ENCODE assay signal across 9 mouse cellular contexts in the genomic region with DNA sequence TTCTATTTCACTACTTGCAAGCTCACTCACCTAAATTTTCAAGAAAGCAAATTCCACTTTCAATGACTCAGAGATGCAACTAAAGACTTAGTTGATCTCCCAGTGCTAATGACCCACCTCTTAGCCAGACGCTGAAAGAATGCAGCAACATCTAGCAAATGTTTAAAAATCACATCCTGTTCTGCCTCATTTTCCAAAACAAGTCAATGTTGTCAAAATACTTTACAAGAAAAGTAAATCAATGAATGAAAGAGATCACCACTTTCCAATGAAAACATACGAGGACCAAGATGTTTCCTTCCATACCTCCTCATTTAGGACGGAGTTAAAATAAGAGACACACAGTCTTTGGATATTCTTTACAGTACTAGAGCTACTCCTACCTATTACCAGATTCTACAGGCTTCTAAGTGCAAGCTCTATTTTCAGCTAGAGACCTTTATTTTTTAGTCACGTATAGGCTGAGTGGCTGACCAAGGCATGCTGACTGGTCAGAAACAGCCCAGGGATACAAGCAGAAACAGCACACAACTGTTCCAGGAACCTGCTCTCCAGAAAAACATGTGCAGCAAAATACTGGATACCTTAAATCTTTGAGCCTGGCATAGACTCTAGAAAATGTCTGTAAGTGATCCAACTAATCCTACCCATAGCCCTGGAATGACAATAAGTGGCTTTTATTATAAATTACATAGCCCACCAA.
DNase-seq lines count a peak whose midpoint lies in the region; ATAC-seq and TF ChIP-seq lines count a peak whose summit lies in the region.
"Had no signal": no experiment of that assay in that cellular context is flagged by ENCODE, and none has a peak within 500 bp of the region (broad histone marks: within the 10 kb centered on the region; RNA-seq: fewer than 3 reads in every experiment).

No protein-coding gene starts in this region.

- H3K36me3 ChIP-seq in heart, adult 2 months (ENCODE audit: control insufficient read depth, insufficient read depth, low read length) = peaks cover 82% of the 10 kb centered on the region
- H3K36me3 ChIP-seq in midbrain, embryonic 11.5 days (ENCODE audit: control insufficient read depth, insufficient read depth, low read length) = no peaks in the 10 kb centered on the region
- no peaks in the 10 kb centered on the region for H3K36me3 ChIP-seq in midbrain, embryonic 16.5 days (ENCODE audit: control insufficient read depth, insufficient read depth, low read length)
- no peaks in the 10 kb centered on the region for H3K36me3 ChIP-seq in hindbrain, embryonic 15.5 days
- H3K36me3 ChIP-seq in neural tube, embryonic 13.5 days = no peaks in the 10 kb centered on the region

- no peaks in the 10 kb centered on the region for H3K27me3 ChIP-seq in heart, adult 2 months (ENCODE audit: control insufficient read depth, insufficient read depth, low read length)
- H3K27me3 ChIP-seq in midbrain, embryonic 11.5 days (ENCODE audit: control insufficient read depth, insufficient read depth, low read length) = no peaks in the 10 kb centered on the region
- no peaks in the 10 kb centered on the region for H3K27me3 ChIP-seq in midbrain, embryonic 16.5 days (ENCODE audit: control insufficient read depth, insufficient read depth, low read depth, low read length)
- H3K27me3 ChIP-seq in hindbrain, embryonic 15.5 days = no peaks in the 10 kb centered on the region
- H3K27me3 ChIP-seq in neural tube, embryonic 13.5 days = no peaks in the 10 kb centered on the region
- H3K27me3 ChIP-seq: forebrain, embryonic 13.5 days had no signal

- peak overlapping the region; percentile 72; the same call in 1 of the 2 replicates for H3K4me2 ChIP-seq in midbrain, embryonic 11.5 days
- no peak overlapping the region for H3K4me2 ChIP-seq in midbrain, embryonic 16.5 days (ENCODE audit: low read length)
- peak overlapping the region; percentile 87; the same call in 1 of the 2 replicates for H3K4me2 ChIP-seq in hindbrain, embryonic 15.5 days
- peak overlapping the region; percentile 83 for H3K4me2 ChIP-seq in neural tube, embryonic 13.5 days

- peaks cover 9% of the 10 kb centered on the region for H3K79me2 ChIP-seq in heart, adult 2 months (replicated peaks; ENCODE audit: control insufficient read depth, insufficient read depth, low read length)

- WGBS in heart, adult 2 months = 43% methylated on average over 4 of the region's 4 CpGs
- 79% methylated on average over 4 of the region's 4 CpGs for WGBS in midbrain, embryonic 11.5 days
- WGBS in midbrain, embryonic 16.5 days = 73% methylated on average over 4 of the region's 4 CpGs
- WGBS in hindbrain, embryonic 15.5 days = 75% methylated on average over 4 of the region's 4 CpGs
- 73% methylated on average over 4 of the region's 4 CpGs for WGBS in neural tube, embryonic 13.5 days

- no peak for TF ChIP-seq POLR2A in heart, adult 2 months (IDR thresholded peaks at IDR 0.05; ENCODE audit: insufficient read depth, low read depth, low read length)

- H3K4me1 ChIP-seq in heart, adult 2 months (ENCODE audit: control insufficient read depth, insufficient read depth, low read length) = peaks cover 26% of the 10 kb centered on the region
- peaks cover 6% of the 10 kb centered on the region for H3K4me1 ChIP-seq in midbrain, embryonic 11.5 days (ENCODE audit: control insufficient read depth, insufficient read depth, low read length)
- H3K4me1 ChIP-seq in midbrain, embryonic 16.5 days (ENCODE audit: control insufficient read depth, insufficient read depth, low read length) = peaks cover 11% of the 10 kb centered on the region
- peaks cover 32% of the 10 kb centered on the region for H3K4me1 ChIP-seq in hindbrain, embryonic 15.5 days (replicated peaks)
- peaks cover 36% of the 10 kb centered on the region for H3K4me1 ChIP-seq in neural tube, embryonic 13.5 days (replicated peaks)

- no peak for DNase-seq in heart, adult 2 months
- DNase-seq in heart, adult 11 months = no peak
- DNase-seq in midbrain, embryonic 11.5 days (ENCODE audit: low spot score, missing footprints) = no peak
- DNase-seq in yolk sac, embryonic 10.5 days (ENCODE audit: low spot score) = no peak

- H3K4me3 ChIP-seq in heart, adult 2 months = no peak overlapping the region
- H3K4me3 ChIP-seq in midbrain, embryonic 11.5 days (ENCODE audit: low read depth, low read length) = no peak overlapping the region
- no peak overlapping the region for H3K4me3 ChIP-seq in midbrain, embryonic 16.5 days (ENCODE audit: low read depth, low read length)
- H3K4me3 ChIP-seq in hindbrain, embryonic 15.5 days = no peak overlapping the region
- H3K4me3 ChIP-seq in neural tube, embryonic 13.5 days = no peak overlapping the region

- no peaks in the 10 kb centered on the region for H3K9me3 ChIP-seq in midbrain, embryonic 11.5 days (ENCODE audit: control insufficient read depth, low read length)
- H3K9me3 ChIP-seq in midbrain, embryonic 16.5 days (replicated peaks; ENCODE audit: control insufficient read depth, low read length, poor library complexity, severe bottlenecking) = no peaks in the 10 kb centered on the region
- no peaks in the 10 kb centered on the region for H3K9me3 ChIP-seq in hindbrain, embryonic 15.5 days
- H3K9me3 ChIP-seq in neural tube, embryonic 13.5 days = no peaks in the 10 kb centered on the region
- H3K9me3 ChIP-seq: forebrain, embryonic 13.5 days had no signal

- TF ChIP-seq EP300 in heart, adult 2 months (IDR thresholded peaks at IDR 0.05; ENCODE audit: insufficient read depth, low read depth, low read length) = no peak

- intact Hi-C loops in heart, adult 2 months (cut with DNase I) = loop anchor here (2.0 to 10.0 kb wide), 2 partner anchors 30 to 52 kb away; no protein-coding TSS in a partner anchor

- peak overlapping the region; percentile 17 for H3K27ac ChIP-seq in heart, adult 2 months
- H3K27ac ChIP-seq in midbrain, embryonic 11.5 days (ENCODE audit: low read depth, low read length) = no peak overlapping the region
- H3K27ac ChIP-seq in midbrain, embryonic 16.5 days (ENCODE audit: low read length) = no peak overlapping the region
- 0 out of 2 replicates have a peak overlapping the region, but pooled peaks have one; percentile 11 for H3K27ac ChIP-seq in hindbrain, embryonic 15.5 days (replicated peaks)
- H3K27ac ChIP-seq in neural tube, embryonic 13.5 days (replicated peaks) = no peak overlapping the region
- H3K27ac ChIP-seq: forebrain, embryonic 13.5 days had no signal

- no peak for TF ChIP-seq CTCF in heart, adult 2 months (IDR thresholded peaks at IDR 0.05)

- H3K9ac ChIP-seq in heart, adult 2 months (ENCODE audit: low read depth, low read length) = no peak overlapping the region
- H3K9ac ChIP-seq in midbrain, embryonic 11.5 days (ENCODE audit: low read length) = no peak overlapping the region
- no peak overlapping the region for H3K9ac ChIP-seq in midbrain, embryonic 16.5 days (ENCODE audit: low read depth, low read length)
- no peak overlapping the region for H3K9ac ChIP-seq in hindbrain, embryonic 15.5 days
- H3K9ac ChIP-seq in neural tube, embryonic 13.5 days = no peak overlapping the region

- no peak for ATAC-seq in midbrain, embryonic 11.5 days (ENCODE audit: low FRiP score)
- no peak for ATAC-seq in midbrain, embryonic 16.5 days
- no peak for ATAC-seq in hindbrain, embryonic 15.5 days (ENCODE audit: low FRiP score, low read depth)
- ATAC-seq in neural tube, embryonic 13.5 days (ENCODE audit: low read depth) = no peak
- no peak for ATAC-seq in megakaryocyte-erythroid progenitor cell, adult 5-6 weeks (replicated peaks; ENCODE audit: low FRiP score, low TSS enrichment, poor library complexity, severe bottlenecking)

Comparison
In these comparisons a context has a peak if more than half of its experiments do, and no peak if none do; other contexts are left out.
1. H3K27ac ChIP-seq: peak in heart, adult 2 months (single experiment) and hindbrain, embryonic 15.5 days (single experiment); none in midbrain, embryonic 11.5 days (single experiment), midbrain, embryonic 16.5 days (single experiment) and neural tube, embryonic 13.5 days (single experiment).